Mouse (Mus musculus): ENCODE measurements around the gene Acox1. TPM values are rescaled to one million over a fixed set of nuclear protein-coding genes. Genes with fewer than 3 reads are reported as not detected.
A peak's percentile ranks its signal among the peaks of the same experiment; 100 is the strongest.

Acox1 gene
- polyA plus RNA-seq, 1 experiment from 2014 or later, result 31.4 TPM

- ATAC-seq (replicated peaks; ENCODE audit: insufficient number of reproducible peaks, insufficient read depth, low FRiP score, low read depth), result no peak
- WGBS, result 4% methylated on average over 6 of the region's 6 CpGs
- H3K4me2 ChIP-seq, result peak overlapping the region; percentile 83
Measured at GRCm38 (mm10) chr11:116167232-116167631, 31.6 kb downstream of the Acox1 start.

GRCm38 (mm10) chr11:116163002-116163401 is 35.8 kb downstream of the Acox1 start:
- Histone ChIP-seq H3K4me3 (no peak overlapping the region), H3K27me3 (no peaks in the 10 kb centered on the region), H3K4me2 (no peak overlapping the region), H3K9ac (no peak overlapping the region), H3K36me3 (peaks cover 20% of the 10 kb centered on the region), H3K27ac (no peak overlapping the region), H3K4me1 (replicated peaks) (peaks cover 18% of the 10 kb centered on the region), H3K9me3 (replicated peaks) (no peaks in the 10 kb centered on the region)
- ATAC-seq (replicated peaks; ENCODE audit: insufficient number of reproducible peaks, insufficient read depth, low FRiP score, low read depth), result no peak
- 57% methylated on average over 9 of the region's 9 CpGs for WGBS

More at GRCm38 (mm10) chr11:116167232-116167631, 31.6 kb downstream of the Acox1 start:
- Histone ChIP-seq H3K9me3 (replicated peaks) (no peaks in the 10 kb centered on the region), H3K4me1 (replicated peaks) (peaks cover 21% of the 10 kb centered on the region), H3K36me3 (peaks cover 14% of the 10 kb centered on the region), H3K9ac (peak overlapping the region; percentile 75), H3K27me3 (no peaks in the 10 kb centered on the region), H3K27ac (peak overlapping the region; percentile 96), H3K4me3 (peak overlapping the region; percentile 73)

GRCm38 (mm10) chr11:116162146-116162545 is 36.7 kb downstream of the Acox1 start:
- H3K27ac ChIP-seq, result no peak overlapping the region
- no peak overlapping the region for H3K9ac ChIP-seq
- no peaks in the 10 kb centered on the region for H3K9me3 ChIP-seq (replicated peaks)
- WGBS, result 72% methylated on average over 10 of the region's 10 CpGs
- H3K4me1 ChIP-seq (replicated peaks), result peaks cover 17% of the 10 kb centered on the region
- H3K4me3 ChIP-seq, result no peak overlapping the region
- H3K27me3 ChIP-seq, result no peaks in the 10 kb centered on the region
- H3K36me3 ChIP-seq, result peaks cover 25% of the 10 kb centered on the region
- H3K4me2 ChIP-seq, result no peak overlapping the region
- ATAC-seq (replicated peaks; ENCODE audit: insufficient number of reproducible peaks, insufficient read depth, low FRiP score, low read depth), result no peak

DNA sequence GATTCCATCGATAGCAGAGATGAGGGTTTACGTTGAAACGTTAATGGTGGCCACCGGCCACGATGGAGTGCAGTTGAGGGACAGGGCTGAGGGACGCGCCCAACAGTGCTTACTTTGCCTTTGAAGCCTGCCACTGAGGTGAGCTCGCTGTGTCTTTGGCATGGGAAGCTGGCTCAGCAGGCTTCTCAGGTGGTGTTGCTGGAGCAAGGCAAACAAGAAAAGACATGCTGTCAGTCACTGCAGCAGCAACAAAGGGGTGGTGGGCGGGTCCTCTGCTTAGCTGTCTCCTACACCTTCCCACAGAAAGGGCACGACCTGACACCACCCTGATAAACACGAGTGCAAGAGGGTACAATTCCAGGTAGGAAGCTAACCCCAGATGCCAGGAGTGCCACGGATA is 37.5 kb downstream of the Acox1 start:
- peaks cover 8% of the 10 kb centered on the region for H3K4me1 ChIP-seq (replicated peaks)
- H3K36me3 ChIP-seq, result peaks cover 32% of the 10 kb centered on the region
- WGBS, result 69% methylated on average over 12 of the region's 12 CpGs
- H3K27me3 ChIP-seq, result no peaks in the 10 kb centered on the region
- no peak overlapping the region for H3K9ac ChIP-seq
- no peak overlapping the region for H3K4me2 ChIP-seq
- H3K27ac ChIP-seq, result no peak overlapping the region
- H3K9me3 ChIP-seq (replicated peaks), result no peaks in the 10 kb centered on the region
- no peak for ATAC-seq (replicated peaks; ENCODE audit: insufficient number of reproducible peaks, insufficient read depth, low FRiP score, low read depth)
- H3K4me3 ChIP-seq, result no peak overlapping the region

GRCm38 (mm10) chr11:116150960-116151359 is 47.9 kb downstream of the Acox1 start:
- WGBS, result 79% methylated on average over 2 of the region's 2 CpGs
- Histone ChIP-seq H3K9ac (no peak overlapping the region), H3K4me2 (no peak overlapping the region), H3K27me3 (no peaks in the 10 kb centered on the region), H3K4me1 (replicated peaks) (peaks cover 4% of the 10 kb centered on the region; the same call in 1 of the 2 replicates), H3K36me3 (peaks cover 75% of the 10 kb centered on the region), H3K27ac (no peak overlapping the region), H3K4me3 (no peak overlapping the region), H3K9me3 (replicated peaks) (no peaks in the 10 kb centered on the region)
- ATAC-seq (replicated peaks; ENCODE audit: insufficient number of reproducible peaks, insufficient read depth, low FRiP score, low read depth), result no peak

DNA sequence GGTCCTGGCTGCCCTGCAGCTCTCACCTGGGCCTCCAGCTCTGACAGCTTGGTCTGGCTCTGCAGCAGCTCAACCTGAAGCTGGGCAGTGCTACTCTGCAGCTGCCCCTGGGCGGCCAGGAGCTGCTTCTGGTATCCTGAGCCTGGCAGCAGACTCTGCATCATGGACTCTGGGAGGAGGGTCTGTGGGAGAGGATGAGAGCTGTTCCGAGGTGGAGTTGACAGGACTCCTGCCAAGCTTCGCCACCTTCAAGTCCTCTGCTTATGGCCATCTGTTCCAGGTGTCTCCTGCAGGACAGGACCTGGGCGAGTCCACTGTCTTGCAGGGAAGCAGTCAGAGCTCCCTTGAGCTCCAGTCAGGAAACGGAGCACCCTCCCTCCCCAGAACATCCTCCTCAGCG is 49.5 kb downstream of the Acox1 start:
- no peak for ATAC-seq (replicated peaks; ENCODE audit: insufficient number of reproducible peaks, insufficient read depth, low FRiP score, low read depth)
- Histone ChIP-seq H3K4me3 (no peak overlapping the region), H3K4me2 (no peak overlapping the region), H3K27ac (no peak overlapping the region), H3K4me1 (replicated peaks) (peaks cover 4% of the 10 kb centered on the region; the same call in 1 of the 2 replicates), H3K9ac (no peak overlapping the region), H3K36me3 (peaks cover 70% of the 10 kb centered on the region), H3K27me3 (no peaks in the 10 kb centered on the region), H3K9me3 (replicated peaks) (no peaks in the 10 kb centered on the region)
- 77% methylated on average over 6 of the region's 6 CpGs for WGBS

- ATAC-seq (replicated peaks; ENCODE audit: insufficient number of reproducible peaks, insufficient read depth, low FRiP score, low read depth), result no peak
- no peak overlapping the region for H3K4me3 ChIP-seq
- H3K4me1 ChIP-seq (replicated peaks), result peaks cover 4% of the 10 kb centered on the region; the same call in 1 of the 2 replicates
- H3K36me3 ChIP-seq, result peaks cover 71% of the 10 kb centered on the region
- WGBS, result 42% methylated on average over 20 of the region's 20 CpGs
- no peak overlapping the region for H3K27ac ChIP-seq
- H3K27me3 ChIP-seq, result no peaks in the 10 kb centered on the region
- no peaks in the 10 kb centered on the region for H3K9me3 ChIP-seq (replicated peaks)
- no peak overlapping the region for H3K9ac ChIP-seq
- H3K4me2 ChIP-seq, result no peak overlapping the region
Measured at GRCm38 (mm10) chr11:116148761-116149221, 50.1 kb downstream of the Acox1 start.

GRCm38 (mm10) chr11:116146294-116146985 is 52.4 kb downstream of the Acox1 start:
- Histone ChIP-seq H3K4me1 (replicated peaks) (no peaks in the 10 kb centered on the region), H3K27ac (no peak overlapping the region), H3K9me3 (replicated peaks) (no peaks in the 10 kb centered on the region), H3K9ac (no peak overlapping the region), H3K36me3 (peaks cover 62% of the 10 kb centered on the region), H3K4me2 (no peak overlapping the region), H3K4me3 (no peak overlapping the region), H3K27me3 (no peaks in the 10 kb centered on the region)
- 76% methylated on average over 25 of the region's 25 CpGs for WGBS
- ATAC-seq (replicated peaks; ENCODE audit: insufficient number of reproducible peaks, insufficient read depth, low FRiP score, low read depth), result no peak

- Histone ChIP-seq H3K9ac (no peak overlapping the region), H3K36me3 (peaks cover 54% of the 10 kb centered on the region), H3K9me3 (replicated peaks) (no peaks in the 10 kb centered on the region), H3K27me3 (no peaks in the 10 kb centered on the region), H3K27ac (no peak overlapping the region), H3K4me2 (no peak overlapping the region), H3K4me3 (no peak overlapping the region), H3K4me1 (replicated peaks) (no peaks in the 10 kb centered on the region)
- WGBS, result 73% methylated on average over 18 of the region's 18 CpGs
- no peak for ATAC-seq (replicated peaks; ENCODE audit: insufficient number of reproducible peaks, insufficient read depth, low FRiP score, low read depth)
Measured at GRCm38 (mm10) chr11:116145481-116146293, 53.2 kb downstream of the Acox1 start.

GRCm38 (mm10) chr11:116143468-116143867 is 55.4 kb downstream of the Acox1 start:
- no peaks in the 10 kb centered on the region for H3K27me3 ChIP-seq
- 81% methylated on average over 3 of the region's 3 CpGs for WGBS
- peaks cover 4% of the 10 kb centered on the region for H3K4me1 ChIP-seq (replicated peaks)
- no peak overlapping the region for H3K27ac ChIP-seq
- no peak for ATAC-seq (replicated peaks; ENCODE audit: insufficient number of reproducible peaks, insufficient read depth, low FRiP score, low read depth)
- H3K36me3 ChIP-seq, result peaks cover 47% of the 10 kb centered on the region
- no peak overlapping the region for H3K4me3 ChIP-seq
- H3K9ac ChIP-seq, result no peak overlapping the region
- H3K9me3 ChIP-seq (replicated peaks), result no peaks in the 10 kb centered on the region
- H3K4me2 ChIP-seq, result no peak overlapping the region

DNA sequence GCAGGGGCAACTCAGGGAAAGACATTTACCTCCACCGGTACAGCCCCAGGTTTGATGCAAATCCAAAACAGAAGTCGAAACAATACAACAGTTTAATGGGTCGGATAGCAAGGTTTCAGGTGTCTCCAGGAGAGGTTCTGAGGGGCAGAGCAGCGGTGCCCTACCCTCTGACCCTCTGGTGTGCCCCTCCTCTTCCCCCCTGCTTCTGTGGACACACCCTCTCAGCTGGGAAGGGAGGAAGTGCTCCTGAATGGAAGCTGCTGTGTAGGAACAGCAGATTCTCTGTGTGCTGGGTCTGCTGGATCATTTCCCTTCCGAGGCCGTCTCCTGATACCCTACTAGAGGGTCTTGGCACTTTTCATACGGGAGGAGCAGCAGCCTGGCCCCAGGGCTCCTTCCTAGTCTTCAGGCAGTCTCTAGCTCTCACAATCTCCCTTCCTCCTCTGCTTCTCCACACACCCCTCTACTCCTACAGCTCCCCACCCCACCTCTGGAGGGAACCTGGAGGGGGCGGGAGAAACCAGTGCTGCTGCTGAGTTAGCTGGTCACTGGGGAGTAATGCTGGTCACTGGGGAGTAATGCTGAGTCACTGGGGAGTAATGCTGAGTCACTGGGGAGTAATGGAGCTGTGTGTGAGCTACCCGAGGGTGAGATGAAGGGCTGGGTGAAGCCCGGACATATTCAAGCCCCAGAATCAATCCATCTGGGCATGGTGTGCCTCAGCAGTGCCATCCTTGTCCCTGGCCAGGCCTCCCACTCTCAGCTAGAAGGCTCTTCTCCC is 56.4 kb downstream of the Acox1 start:
- ATAC-seq (replicated peaks; ENCODE audit: insufficient number of reproducible peaks, insufficient read depth, low FRiP score, low read depth), result no peak
- H3K4me2 ChIP-seq, result no peak overlapping the region
- WGBS, result 59% methylated on average over 10 of the region's 10 CpGs

More for the DNA sequence above, 56.4 kb downstream of the Acox1 start:
- Histone ChIP-seq H3K4me1 (replicated peaks) (peaks cover 11% of the 10 kb centered on the region), H3K9ac (no peak overlapping the region), H3K36me3 (peaks cover 40% of the 10 kb centered on the region), H3K9me3 (replicated peaks) (no peaks in the 10 kb centered on the region), H3K27ac (no peak overlapping the region), H3K27me3 (no peaks in the 10 kb centered on the region), H3K4me3 (no peak overlapping the region)
